Mouse (Mus musculus) forebrain, embryonic 14.5 days (tissue): ENCODE measurements around the gene Ccr6. TPM values are rescaled to one million over a fixed set of nuclear protein-coding genes. Genes with fewer than 3 reads are reported as not detected.
"Not testable (repeated sequence)": the region's sequence is repeated elsewhere in the genome, so short reads cannot be mapped to it uniquely, and the experiment has no call there.

Experiments used
- ATAC-seq: fragments of 200-750 bp; cut with Nextera tagmentation; 2 replicates; pipeline ENCODE4 v1.8.0; 2017; ENCODE audit warnings: mild to moderate bottlenecking, moderate library complexity
- DNase-seq: peaks from one replicate; pipeline ENCODE4 v3.0.0-alpha.2; 2015; ENCODE audit warnings: low spot score
- H3K27ac ChIP-seq: fragments of 300-500 bp; sonication (generic); 2 replicates; pipeline ENCODE4 v1.5.1; 2014; ENCODE audit warnings: low read depth, mild to moderate bottlenecking, control low read depth, low read length, moderate library complexity
- H3K27me3 ChIP-seq: fragments of 300-500 bp; sonication (generic); replicated peaks from 2 replicates; pipeline ENCODE4 v1.6.1; 2014; ENCODE audit warnings: low read length, control low read depth, mixed read lengths; ENCODE audit not compliant: control insufficient read depth, insufficient read depth
- H3K36me3 ChIP-seq: fragments of 300-500 bp; sonication (generic); 2 replicates; pipeline ENCODE4 v1.6.1; 2014; ENCODE audit warnings: low read length, control low read depth; ENCODE audit not compliant: control insufficient read depth, insufficient read depth
- H3K4me1 ChIP-seq: fragments of 300-500 bp; sonication (generic); 2 replicates; pipeline ENCODE4 v1.6.1; 2014; ENCODE audit warnings: antibody characterized with exemption, low read length, control low read depth; ENCODE audit not compliant: control insufficient read depth, insufficient read depth
- H3K4me2 ChIP-seq: fragments of 300-500 bp; sonication (generic); 2 replicates; pipeline ENCODE4 v1.6.1; 2014; ENCODE audit warnings: mild to moderate bottlenecking, control low read depth, low read length
- H3K4me3 ChIP-seq: fragments of 300-500 bp; sonication (generic); 2 replicates; pipeline ENCODE4 v1.5.1; 2014; ENCODE audit warnings: low read depth, low read length, control low read depth
- H3K9ac ChIP-seq: fragments of 300-500 bp; sonication (generic); 2 replicates; pipeline ENCODE4 v1.6.1; 2014; ENCODE audit warnings: mild to moderate bottlenecking, low read length, control low read depth, moderate library complexity
- H3K9me3 ChIP-seq: fragments of 300-500 bp; sonication (generic); replicated peaks from 2 replicates; pipeline ENCODE4 v1.6.1; 2016; ENCODE audit warnings: low read length, control low read depth, mixed read lengths; ENCODE audit not compliant: control insufficient read depth
- WGBS: fragments of 180-500 bp; shearing (Covaris S2); extraction: QIAGEN DNeasy Blood & Tissue Kit; methylation state at CpG from one replicate; pipeline ENCODE4 v1.1.7; 2014; 5-methylcytosine and 5-hydroxymethylcytosine counted together
- polyA plus RNA-seq: library from polyadenylated mRNA; unstranded; fragments of >200 nt; fragmentation: Nextera tagmentation; extraction: Ambion mirVana; gene quantifications from 2 replicates; pipeline ENCODE4 v1.2.1, GENCODE M21; 2014

Gene Ccr6
- polyA plus RNA-seq = not detected in 2 replicates

DNA sequence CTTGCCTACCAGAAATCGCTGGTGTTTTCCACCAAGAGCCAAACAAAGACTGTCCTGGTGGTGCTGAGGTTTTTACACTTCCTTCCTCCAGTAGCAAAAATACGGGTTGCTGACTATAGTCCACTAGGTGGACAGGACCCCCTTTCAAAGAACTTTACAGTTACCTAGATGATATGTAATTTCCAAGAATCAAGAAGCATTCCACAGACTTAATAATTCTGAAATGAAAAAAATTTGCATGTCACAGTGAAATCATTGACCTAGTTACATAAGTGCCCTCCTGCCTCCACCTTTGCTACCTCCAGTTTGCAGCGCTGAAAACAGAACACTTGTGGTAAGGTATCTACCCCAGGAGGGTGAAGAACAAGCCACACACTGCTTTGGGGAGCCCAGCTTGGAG lies at the start of gene Ccr6:
TSS of gene Ccr6 (plus strand) at position 301 of the 400 bp plus-strand sequence.
- 84% methylated on average over 3 of the region's 3 CpGs for WGBS
- no peak within 1 kb of the TSS for H3K9ac ChIP-seq
- no peak within 1 kb of the TSS for H3K4me2 ChIP-seq
- H3K27me3 ChIP-seq = no peaks in the 10 kb centered on the region
- no peak within 1 kb of the TSS for H3K27ac ChIP-seq
- no peaks in the 10 kb centered on the region for H3K36me3 ChIP-seq
- H3K9me3 ChIP-seq = no peaks in the 10 kb centered on the region
- H3K4me1 ChIP-seq = no peaks in the 10 kb centered on the region
- ATAC-seq (no peak), DNase-seq (no peak)
- H3K4me3 ChIP-seq = no peak within 1 kb of the TSS

DNA sequence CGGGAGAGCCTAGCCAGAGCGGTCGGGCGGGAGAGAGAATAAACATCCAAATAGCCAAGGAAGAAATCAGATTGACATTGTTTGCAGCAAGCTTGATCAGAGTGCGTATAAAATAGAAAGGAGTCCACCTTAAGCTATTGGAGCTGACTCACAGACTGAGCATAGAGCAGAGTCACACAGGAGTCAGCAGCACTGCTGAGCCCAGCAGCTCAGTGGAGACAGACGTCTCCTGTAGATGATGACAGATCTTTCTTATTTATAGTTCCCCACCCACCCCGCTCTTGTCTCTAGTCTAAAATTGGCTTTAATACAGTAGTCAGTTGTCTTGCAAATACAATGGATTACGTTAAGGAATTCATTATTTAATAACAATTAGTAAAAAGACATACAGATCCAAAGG lies 42.2 kb upstream of the Ccr6 start:
- H3K4me2 ChIP-seq = no peak overlapping the region
- H3K27ac ChIP-seq = no peak overlapping the region
- peaks cover 70% of the 10 kb centered on the region for H3K36me3 ChIP-seq
- DNase-seq (no peak), ATAC-seq (no peak)
- no peaks in the 10 kb centered on the region for H3K9me3 ChIP-seq
- 94% methylated on average over 8 of the region's 8 CpGs for WGBS
- H3K9ac ChIP-seq = no peak overlapping the region
- H3K4me1 ChIP-seq = no peaks in the 10 kb centered on the region
- H3K4me3 ChIP-seq = no peak overlapping the region
- no peaks in the 10 kb centered on the region for H3K27me3 ChIP-seq

DNA sequence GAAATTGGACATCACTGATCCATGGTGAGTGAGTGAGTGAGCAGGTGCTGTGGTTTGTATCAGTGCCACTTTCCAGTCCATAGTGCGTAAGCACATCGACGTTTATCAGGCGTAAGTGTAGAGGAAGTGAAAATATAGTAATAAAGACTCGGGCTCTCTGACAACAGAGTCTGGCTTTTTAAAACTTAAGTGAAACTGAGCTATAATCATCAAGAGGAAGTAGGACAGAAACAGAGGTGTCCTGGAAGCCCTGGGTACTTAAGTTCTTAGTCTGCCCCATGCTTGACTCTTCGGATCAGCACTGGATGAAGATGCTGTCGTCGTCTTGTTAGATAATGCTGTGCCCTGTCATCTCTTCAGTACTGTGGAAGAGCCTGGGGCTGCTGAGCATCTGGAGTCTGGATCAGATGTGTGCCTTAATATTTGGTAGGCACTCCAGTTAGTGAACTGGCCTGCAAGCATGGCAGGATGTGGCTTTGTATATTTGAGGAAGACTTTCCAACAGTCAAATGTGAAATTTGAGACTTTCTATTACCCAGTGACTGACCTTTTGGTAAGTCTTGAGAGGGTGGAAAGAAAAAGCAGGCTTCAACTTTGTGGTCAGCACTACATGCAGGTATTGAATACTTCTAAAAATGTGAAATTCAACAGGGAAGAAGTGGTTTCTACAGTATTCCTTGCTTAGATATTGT lies 40.0 kb upstream of the Ccr6 start:
- Histone ChIP-seq H3K4me2 (no peak overlapping the region), H3K27ac (no peak overlapping the region), H3K9me3 (no peaks in the 10 kb centered on the region), H3K27me3 (no peaks in the 10 kb centered on the region), H3K4me1 (no peaks in the 10 kb centered on the region), H3K9ac (no peak overlapping the region), H3K4me3 (no peak overlapping the region), H3K36me3 (peaks cover 49% of the 10 kb centered on the region)
- ATAC-seq (no peak), DNase-seq (no peak)
- WGBS = 93% methylated on average over 8 of the region's 8 CpGs

DNA sequence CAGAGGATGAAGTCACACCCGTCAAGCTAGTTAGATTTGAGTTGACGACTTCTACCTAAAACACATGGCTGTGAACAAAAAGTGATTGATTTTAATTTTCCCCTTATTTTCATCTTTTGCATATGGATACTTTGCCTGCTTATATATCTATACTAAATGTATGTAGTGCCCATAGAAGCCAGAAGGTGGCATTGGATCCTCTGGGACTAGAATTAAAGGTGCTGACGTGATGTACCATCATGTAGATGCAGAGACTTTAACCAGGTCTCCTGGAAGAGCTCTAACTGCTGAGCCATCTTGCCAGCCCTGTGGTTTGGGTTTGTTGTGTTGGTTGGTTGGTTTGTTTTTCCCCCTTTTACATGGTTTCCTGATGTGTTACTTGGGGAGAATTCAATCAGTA lies 38.2 kb upstream of the Ccr6 start:
- Histone ChIP-seq H3K36me3 (peaks cover 35% of the 10 kb centered on the region), H3K4me2 (no peak overlapping the region), H3K27ac (no peak overlapping the region), H3K4me1 (no peaks in the 10 kb centered on the region), H3K9me3 (no peaks in the 10 kb centered on the region), H3K4me3 (no peak overlapping the region), H3K9ac (no peak overlapping the region), H3K27me3 (no peaks in the 10 kb centered on the region)
- DNase-seq (peak; percentile 40), ATAC-seq (no peak)
- 62% methylated on average over 3 of the region's 3 CpGs for WGBS

DNA sequence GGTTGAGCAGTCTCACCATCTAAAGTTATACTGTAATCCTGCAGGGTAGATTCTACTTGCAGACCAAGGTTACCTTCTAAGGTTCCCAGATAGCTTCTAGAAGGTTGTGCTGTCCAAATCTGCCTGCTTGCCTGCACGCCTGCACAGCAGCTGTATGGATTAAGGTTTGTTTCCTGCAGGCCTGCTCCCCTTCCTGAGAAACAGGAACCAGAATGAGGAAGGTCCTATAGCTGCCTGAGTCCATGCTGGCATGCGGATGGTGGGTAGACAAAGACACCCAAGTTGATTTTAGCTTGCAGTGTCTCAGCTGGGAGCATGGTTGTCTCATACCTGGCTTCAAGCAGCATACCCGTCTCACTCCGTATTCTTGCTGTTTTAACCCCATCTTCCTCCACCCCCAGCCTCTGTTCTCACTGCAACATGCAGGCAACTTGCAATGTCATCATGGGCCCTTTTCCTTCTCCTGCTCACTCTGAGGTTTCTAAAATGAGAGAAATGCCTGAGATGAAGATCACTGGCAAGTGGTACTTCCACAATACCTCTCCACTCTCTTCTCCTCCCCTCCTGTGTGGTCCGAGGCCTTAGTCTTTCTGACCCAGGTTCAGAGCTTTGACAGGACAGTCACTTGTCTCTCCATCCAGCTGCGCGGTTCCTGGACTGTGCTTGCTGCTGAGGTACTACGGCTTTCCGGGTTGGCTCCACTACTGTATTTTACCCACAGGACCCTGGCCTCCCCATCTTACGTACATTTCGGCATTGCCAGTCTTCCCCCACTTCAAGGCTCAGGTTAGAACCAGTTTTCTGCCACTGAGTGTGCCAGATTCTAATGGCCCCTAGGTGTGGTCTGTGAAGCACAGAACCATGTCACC lies 36.5 kb upstream of the Ccr6 start:
- H3K27me3 ChIP-seq = no peaks in the 10 kb centered on the region
- no peak for DNase-seq
- no peak overlapping the region for H3K4me2 ChIP-seq
- no peak for ATAC-seq
- 86% methylated on average over 11 of the region's 11 CpGs for WGBS
- H3K9ac ChIP-seq = no peak overlapping the region
- H3K27ac ChIP-seq = no peak overlapping the region
- no peaks in the 10 kb centered on the region for H3K9me3 ChIP-seq
- H3K4me3 ChIP-seq = no peak overlapping the region
- H3K36me3 ChIP-seq = peaks cover 20% of the 10 kb centered on the region
- no peaks in the 10 kb centered on the region for H3K4me1 ChIP-seq

DNA sequence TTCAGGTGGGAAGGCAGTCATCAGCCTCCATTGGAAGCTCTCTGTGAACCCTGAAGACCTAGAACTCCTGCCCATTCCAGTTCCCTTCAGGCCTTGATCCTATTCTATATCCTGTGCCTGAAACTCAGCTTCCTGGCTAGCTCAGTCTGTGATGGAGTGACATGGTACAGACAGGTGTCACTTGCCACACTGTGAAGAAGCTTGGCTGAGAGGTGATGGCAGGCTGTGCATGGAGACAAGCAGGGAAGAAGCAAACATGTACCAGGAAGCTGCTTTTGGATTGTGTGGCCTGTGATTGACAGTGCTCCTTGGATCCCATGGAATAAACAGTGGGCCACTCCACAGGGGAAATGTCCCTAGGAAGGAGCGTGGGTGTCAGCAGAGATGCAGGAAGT lies 35.9 kb upstream of the Ccr6 start:
- Histone ChIP-seq H3K4me2 (no peak overlapping the region), H3K4me3 (no peak overlapping the region), H3K4me1 (no peaks in the 10 kb centered on the region), H3K9me3 (no peaks in the 10 kb centered on the region), H3K9ac (no peak overlapping the region), H3K36me3 (peaks cover 15% of the 10 kb centered on the region), H3K27ac (no peak overlapping the region), H3K27me3 (no peaks in the 10 kb centered on the region)
- no peak for DNase-seq
- ATAC-seq = no peak
- 87% methylated on average over 1 of the region's 1 CpGs for WGBS

DNA sequence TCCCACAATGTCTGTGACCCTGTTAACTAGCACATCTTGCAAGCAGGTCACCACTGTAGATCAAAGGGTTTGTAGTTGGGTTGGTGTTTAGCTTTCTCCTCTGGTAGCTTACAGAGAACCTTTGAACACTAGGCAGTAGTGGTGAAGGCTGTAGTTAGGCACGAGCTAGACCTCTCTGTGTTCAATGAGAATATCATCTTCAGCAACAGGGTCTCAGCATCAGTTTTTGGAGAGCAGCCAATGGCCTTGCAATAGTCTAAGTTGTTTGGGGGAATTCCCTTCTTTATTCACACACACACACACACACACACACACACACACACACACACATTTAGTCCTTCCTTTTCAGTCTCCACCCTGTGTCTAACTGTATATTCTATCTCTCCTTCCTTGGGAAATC lies 32.4 kb upstream of the Ccr6 start:
- Histone ChIP-seq H3K27me3 (no peaks in the 10 kb centered on the region), H3K4me1 (no peaks in the 10 kb centered on the region), H3K9ac (no peak overlapping the region), H3K36me3 (no peaks in the 10 kb centered on the region), H3K4me3 (no peak overlapping the region), H3K4me2 (no peak overlapping the region), H3K9me3 (no peaks in the 10 kb centered on the region), H3K27ac (no peak overlapping the region)
- ATAC-seq (no peak), DNase-seq (no peak)
- 52% methylated on average over 1 of the region's 1 CpGs for WGBS

DNA sequence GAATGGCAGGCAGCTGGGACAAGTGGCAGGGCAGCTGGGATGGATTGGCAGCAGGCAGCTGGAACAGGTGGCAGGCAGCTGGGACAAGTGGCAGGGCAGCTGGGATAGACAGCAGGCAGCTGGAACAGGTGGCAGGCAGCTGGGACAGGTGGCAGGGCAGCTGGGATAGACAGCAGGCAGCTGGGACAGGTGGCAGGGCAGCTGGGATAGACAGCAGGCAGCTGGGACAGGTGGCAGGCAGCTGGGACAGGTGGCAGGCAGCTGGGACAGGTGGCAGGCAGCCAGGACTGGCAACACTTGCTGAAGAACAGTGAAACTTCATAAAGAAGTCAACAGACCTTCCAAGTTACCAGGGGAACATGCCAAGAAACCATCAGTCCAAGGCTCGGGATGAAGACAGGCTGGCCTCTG lies 30.6 kb upstream of the Ccr6 start:
- peak; percentile 10 for DNase-seq
- H3K27me3 ChIP-seq, H3K9ac ChIP-seq, H3K4me2 ChIP-seq, H3K27ac ChIP-seq, H3K36me3 ChIP-seq, H3K4me1 ChIP-seq, H3K4me3 ChIP-seq, ATAC-seq, H3K9me3 ChIP-seq: not testable (repeated sequence)
- 68% methylated on average over 1 of the region's 1 CpGs for WGBS

DNA sequence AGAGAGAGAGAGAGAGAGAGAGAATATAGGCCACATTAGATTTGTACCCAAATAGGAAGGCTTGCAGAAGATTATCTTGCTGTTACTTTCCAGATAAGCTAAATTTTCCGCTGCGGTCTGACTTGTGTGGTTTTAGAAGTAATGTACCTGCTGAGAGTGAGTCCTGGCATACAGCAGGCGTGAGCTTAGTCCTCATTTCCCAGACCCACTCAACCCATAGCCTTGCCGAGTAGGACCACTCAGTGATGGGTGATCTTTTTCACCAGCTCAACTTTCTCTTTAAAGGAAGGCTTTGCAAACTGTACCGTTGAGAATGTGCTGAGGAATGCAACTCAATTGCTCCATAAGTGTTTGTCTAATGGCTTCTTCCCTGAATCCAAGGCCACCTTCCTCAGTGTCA lies 29.2 kb upstream of the Ccr6 start:
- no peaks in the 10 kb centered on the region for H3K36me3 ChIP-seq
- 87% methylated on average over 5 of the region's 5 CpGs for WGBS

More for the DNA sequence above, 29.2 kb upstream of the Ccr6 start:
- DNase-seq (no peak), ATAC-seq (no peak)
- Histone ChIP-seq H3K4me2 (no peak overlapping the region), H3K27me3 (no peaks in the 10 kb centered on the region), H3K27ac (no peak overlapping the region), H3K4me1 (no peaks in the 10 kb centered on the region), H3K4me3 (no peak overlapping the region), H3K9me3 (no peaks in the 10 kb centered on the region), H3K9ac (no peak overlapping the region)
